Mouse (Mus musculus) adrenal gland, adult 2 months (tissue): Measurements from ENCODE around the gene Gm13288. TPM values are rescaled to one million over a fixed set of nuclear protein-coding genes. Genes with fewer than 3 reads are reported as not detected.
A peak's percentile ranks its signal among the peaks of the same experiment; 100 is the strongest.
"Not testable (repeated sequence)": the region's sequence is repeated elsewhere in the genome, so short reads cannot be mapped to it uniquely, and the experiment has no call there.

Experiments
- DNase-seq: peaks from one replicate; pipeline ENCODE4 v3.0.0; 2021
- long read RNA-seq: library from polyadenylated mRNA; stranded (forward); transcript quantifications from one replicate; pipeline ENCODE4 v2.0.0, GENCODE M21; 2021
- polyA plus RNA-seq: library from polyadenylated mRNA; depleted of rRNA; stranded (reverse); fragments of >200 nt; gene quantifications from 2 replicates; pipeline ENCODE4 v1.2.3, GENCODE M21; 2012; rRNA removed
- total RNA-seq, 2 experiments: library from RNA; stranded (reverse); gene quantifications; 2 replicates each; pipeline ENCODE4 v1.2.3; 2021

Gene Gm13288
- total RNA-seq (not detected), polyA plus RNA-seq (not detected in 2 replicates)
- long read RNA-seq, result 0 reads

GRCm38 (mm10) chr4:88805231-88805630 is at the start of gene Gm13288:
Gene Gm13288 (plus strand): TSS chr4:88805531.
- DNase-seq, result not testable (repeated sequence)

DNA sequence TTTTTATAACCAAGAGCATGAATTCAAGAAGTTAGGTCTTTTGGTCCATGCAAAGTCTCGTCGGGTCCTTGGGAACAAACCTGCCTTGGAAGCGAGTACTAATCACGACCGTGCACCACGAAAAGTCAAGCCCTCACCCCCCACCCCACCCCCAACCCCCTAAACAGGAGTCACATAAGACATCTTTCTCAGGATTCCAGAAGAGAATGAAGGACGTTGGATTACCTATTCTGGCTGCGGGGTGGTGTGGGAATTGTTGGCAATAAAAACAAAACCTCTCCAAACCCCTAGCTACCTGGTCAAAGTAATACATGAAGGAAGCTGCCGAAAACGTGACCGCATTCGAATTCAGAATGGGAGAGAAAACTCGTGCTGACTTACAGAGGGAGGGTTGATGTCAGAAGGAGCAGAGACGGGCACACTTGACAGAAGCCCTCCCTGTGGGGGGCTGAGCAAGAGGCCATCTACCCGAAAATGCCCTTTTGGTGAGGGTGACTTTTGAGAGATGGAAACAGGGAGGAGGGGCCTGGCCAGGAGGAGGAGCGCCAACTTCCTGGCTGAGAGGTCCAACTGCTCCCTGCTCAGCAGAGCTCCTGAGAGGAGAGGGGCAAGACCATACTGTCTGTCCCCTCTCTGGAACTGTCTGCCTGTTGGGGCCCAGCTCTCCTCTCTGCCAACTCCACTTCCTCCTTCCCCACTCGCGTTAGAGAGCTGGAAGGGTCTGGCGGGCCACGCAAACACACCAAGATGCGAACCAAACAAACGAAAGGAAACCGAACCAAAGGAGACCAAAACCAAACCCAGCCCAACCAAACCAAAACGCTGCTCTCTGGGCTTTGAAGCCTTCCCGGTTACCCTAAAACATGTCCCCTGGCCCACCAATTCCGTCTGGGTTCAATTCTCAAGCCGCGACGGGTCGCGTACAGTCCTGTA is 48.5 kb upstream of the Gm13288 start:
- DNase-seq, result peak; percentile 43

DNA sequence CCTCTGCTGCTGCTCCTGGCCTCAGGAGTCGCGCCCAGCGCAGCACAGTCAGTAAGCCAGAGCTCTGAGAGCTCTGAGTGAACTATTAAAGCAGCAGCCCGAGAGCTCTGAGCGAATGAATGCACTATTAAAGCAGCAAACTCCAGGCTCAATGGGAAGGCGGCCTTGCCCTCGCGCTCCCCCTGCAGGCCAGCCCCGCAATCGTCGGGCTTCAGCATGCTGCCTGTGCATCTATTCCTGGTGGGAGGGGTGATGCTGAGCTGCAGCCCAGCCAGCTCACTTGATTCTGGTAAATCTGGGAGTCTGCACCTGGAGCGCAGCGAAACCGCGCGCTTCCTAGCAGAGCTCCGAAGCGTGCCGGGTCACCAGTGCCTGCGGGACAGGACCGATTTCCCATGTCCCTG is 47.7 kb upstream of the Gm13288 start:
- DNase-seq, result peak; percentile 92

DNA sequence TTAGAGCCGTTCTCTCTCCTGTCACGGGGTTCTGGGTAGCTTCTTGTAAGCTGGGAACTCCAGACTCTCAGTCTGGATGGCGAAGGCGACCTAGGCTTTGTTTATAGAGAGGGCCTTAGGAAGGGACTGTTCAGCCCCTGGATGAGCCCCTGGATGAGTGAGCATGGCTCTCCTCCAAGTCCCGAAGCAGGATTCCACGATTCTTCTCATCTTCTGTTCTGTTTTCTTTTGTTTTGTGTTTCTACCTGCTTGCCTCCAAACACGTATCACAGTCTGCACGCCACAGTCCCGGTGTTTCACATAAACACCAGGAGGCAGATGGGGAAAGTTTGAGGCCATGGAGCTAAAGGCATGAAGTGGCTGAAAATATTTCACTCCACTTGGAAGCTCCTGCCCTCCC is 46.6 kb upstream of the Gm13288 start:
- not testable (repeated sequence) for DNase-seq

DNA sequence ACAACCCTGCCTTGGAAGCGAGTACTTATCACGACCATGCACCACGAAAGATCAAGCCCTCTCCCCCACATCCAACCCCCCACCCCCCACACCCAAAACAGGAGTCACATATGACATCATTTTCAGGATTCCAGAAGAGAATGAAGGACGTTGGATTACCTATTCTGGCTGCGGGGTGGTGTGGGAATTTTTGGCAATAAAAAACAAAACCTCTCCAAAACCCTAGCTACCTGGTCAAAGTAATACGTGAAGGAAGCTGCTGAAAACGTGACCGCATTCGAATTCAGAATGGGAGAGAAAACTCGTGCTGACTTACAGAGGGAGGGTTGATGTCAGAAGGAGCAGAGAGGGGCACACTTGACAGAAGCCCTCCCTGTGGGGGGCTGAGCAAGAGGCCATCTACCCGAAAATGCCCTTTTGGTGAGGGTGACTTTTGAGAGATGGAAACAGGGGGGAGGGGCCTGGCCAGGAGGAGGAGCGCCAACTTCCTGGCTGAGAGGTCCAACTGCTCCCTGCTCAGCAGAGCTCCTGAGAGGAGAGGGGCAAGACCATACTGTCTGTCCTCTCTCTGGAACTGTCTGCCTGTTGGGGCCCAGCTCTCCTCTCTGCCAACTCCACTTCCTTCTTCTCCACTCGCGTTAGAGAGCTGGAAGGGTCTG is 45.6 kb upstream of the Gm13288 start, which contains the start of gene Gm13283:
Gm13283 (plus strand) TSS at position 510 of the 659 bp plus-strand sequence.
- DNase-seq, result peak; percentile 26

DNA sequence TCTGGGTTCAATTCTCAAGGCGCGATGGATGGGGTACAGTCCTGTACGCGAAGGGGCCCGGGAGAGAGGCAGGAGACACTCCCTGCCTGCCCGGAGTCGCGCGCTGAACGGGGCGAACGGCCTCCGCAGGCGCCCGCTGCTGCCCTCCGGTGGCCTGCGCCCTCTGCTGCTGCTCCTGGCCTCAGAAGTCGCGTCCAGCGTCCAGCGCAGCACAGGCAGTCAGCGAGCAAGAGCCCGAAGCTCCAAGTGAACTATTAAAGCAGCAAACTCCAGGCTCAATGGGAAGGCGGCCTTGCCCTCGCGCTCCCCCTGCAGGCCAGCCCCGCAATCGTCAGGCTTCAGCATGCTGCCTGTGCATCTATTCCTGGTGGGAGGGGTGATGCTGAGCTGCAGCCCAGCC is 44.9 kb upstream of the Gm13288 start:
- DNase-seq, result peak; percentile 90

DNA sequence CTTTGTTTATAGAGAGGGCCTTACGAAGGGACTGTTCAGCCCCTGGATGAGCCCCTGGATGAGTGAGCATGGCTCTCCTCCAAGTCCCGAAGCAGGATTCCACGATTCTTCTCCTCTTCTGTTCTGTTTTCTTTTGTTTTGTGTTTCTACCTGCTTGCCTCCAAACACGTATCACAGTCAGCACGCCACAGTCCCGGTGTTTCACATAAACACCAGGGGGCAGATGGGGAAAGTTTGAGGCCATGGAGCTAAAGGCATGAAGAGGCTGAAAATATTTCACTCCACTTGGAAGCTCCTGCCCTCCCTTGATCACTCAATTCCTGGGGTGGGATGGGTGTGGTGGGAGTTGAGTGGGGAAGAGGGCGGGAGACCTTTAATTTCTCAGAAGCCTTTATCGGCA is 43.6 kb upstream of the Gm13288 start:
- DNase-seq, result peak; percentile 45

- DNase-seq, result not testable (repeated sequence)
Observed at GRCm38 (mm10) chr4:88762341-88762740, 43.0 kb upstream of the Gm13288 start.

GRCm38 (mm10) chr4:88763384-88764018 is 41.8 kb upstream of the Gm13288 start:
- DNase-seq, result peak; percentile 86

- not testable (repeated sequence) for DNase-seq
Observed at GRCm38 (mm10) chr4:88773534-88773933, 31.8 kb upstream of the Gm13288 start, which contains the start of gene Gm13290. Gene Gm13290 (plus strand): TSS chr4:88773834.

DNA sequence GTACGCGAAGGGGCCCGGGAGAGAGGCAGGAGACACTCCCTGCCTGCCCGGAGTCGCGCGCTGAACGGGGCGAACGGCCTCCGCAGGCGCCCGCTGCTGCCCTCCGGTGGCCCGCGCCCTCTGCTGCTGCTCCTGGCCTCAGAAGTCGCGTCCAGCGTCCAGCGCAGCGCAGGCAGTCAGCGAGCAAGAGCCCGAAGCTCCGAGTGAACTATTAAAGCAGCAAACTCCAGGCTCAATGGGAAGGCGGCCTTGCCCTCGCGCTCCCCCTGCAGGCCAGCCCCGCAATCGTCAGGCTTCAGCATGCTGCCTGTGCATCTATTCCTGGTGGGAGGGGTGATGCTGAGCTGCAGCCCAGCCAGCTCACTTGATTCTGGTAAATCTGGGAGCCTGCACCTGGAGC is 28.7 kb upstream of the Gm13288 start, which contains the start of gene Gm13289:
Gm13289 (plus strand) TSS at position 301 of the 400 bp plus-strand sequence.
- not testable (repeated sequence) for DNase-seq

GRCm38 (mm10) chr4:88779550-88779949 is 25.8 kb upstream of the Gm13288 start, which contains the start of gene Gm13272:
Gene Gm13272 (plus strand): TSS chr4:88779850.
- not testable (repeated sequence) for DNase-seq

DNA sequence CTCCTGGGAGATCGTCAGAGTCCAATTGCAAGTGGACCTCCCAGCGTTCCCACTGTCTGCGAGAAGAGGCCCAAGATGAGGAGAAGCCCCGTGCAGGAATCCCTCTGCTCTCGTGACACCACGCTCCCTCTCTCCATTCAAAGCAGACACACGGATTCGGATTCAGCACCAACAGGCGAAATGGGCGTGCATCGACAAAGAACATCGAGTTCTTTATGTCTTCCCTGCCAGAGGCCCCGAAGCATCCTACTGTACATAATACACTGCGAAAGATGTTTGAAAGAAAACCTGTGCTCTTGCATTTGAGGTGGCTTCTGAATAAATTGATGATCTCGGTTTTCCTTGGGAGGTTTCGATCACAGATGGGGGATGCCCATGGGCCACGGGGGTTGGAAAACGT is 25.0 kb upstream of the Gm13288 start:
- not testable (repeated sequence) for DNase-seq

- DNase-seq, result not testable (repeated sequence)
Observed at GRCm38 (mm10) chr4:88781831-88782230, 23.5 kb upstream of the Gm13288 start, which contains the start of gene Ifnz. Gene Ifnz (plus strand): TSS chr4:88782131.

- peak; percentile 48 for DNase-seq
Observed at GRCm38 (mm10) chr4:88782335-88782734, 23.0 kb upstream of the Gm13288 start.

DNA sequence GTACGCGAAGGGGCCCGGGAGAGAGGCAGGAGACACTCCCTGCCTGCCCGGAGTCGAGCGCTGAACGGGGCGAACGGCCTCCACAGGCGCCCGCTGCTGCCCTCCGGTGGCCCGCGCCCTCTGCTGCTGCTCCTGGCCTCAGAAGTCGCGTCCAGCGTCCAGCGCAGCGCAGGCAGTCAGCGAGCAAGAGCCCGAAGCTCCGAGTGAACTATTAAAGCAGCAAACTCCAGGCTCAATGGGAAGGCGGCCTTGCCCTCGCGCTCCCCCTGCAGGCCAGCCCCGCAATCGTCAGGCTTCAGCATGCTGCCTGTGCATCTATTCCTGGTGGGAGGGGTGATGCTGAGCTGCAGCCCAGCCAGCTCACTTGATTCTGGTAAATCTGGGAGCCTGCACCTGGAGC is 19.9 kb upstream of the Gm13288 start, which contains the start of gene Gm13276:
Gm13276 (plus strand) TSS at position 301 of the 400 bp plus-strand sequence.
- DNase-seq, result not testable (repeated sequence)

- DNase-seq, result peak; percentile 79
Observed at GRCm38 (mm10) chr4:88788402-88788801, 16.9 kb upstream of the Gm13288 start, which contains the start of gene Gm13277. Gene Gm13277 (plus strand): TSS chr4:88788632.

GRCm38 (mm10) chr4:88791250-88791649 is 14.1 kb upstream of the Gm13288 start, which contains the start of gene Gm13278:
Gene Gm13278 (plus strand): TSS chr4:88791550.
- not testable (repeated sequence) for DNase-seq

- DNase-seq, result peak; percentile 77
Observed at GRCm38 (mm10) chr4:88793936-88794675, 11.2 kb upstream of the Gm13288 start, which contains the start of gene Gm13275. Gene Gm13275 (plus strand): TSS chr4:88794487.

GRCm38 (mm10) chr4:88797097-88797496 is 8.2 kb upstream of the Gm13288 start, which contains the start of gene Gm13279:
Gene Gm13279 (plus strand): TSS chr4:88797397.
- DNase-seq, result not testable (repeated sequence)

DNA sequence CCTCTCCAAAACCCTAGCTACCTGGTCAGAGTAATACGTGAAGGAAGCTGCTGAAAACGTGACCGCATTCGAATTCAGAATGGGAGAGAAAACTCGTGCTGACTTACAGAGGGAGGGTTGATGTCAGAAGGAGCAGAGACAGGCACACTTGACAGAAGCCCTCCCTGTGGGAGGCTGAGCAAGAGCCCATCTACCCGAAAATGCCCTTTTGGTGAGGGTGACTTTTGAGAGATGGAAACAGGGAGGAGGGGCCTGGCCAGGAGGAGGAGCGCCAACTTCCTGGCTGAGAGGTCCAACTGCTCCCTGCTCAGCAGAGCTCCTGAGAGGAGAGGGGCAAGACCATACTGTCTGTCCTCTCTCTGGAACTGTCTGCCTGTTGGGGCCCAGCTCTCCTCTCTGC is 6.0 kb upstream of the Gm13288 start, which contains the start of gene Gm13285:
Gm13285 (plus strand) TSS at position 301 of the 400 bp plus-strand sequence.
- not testable (repeated sequence) for DNase-seq
